Mouse (Mus musculus) lung, postnatal 0 days (tissue): Measurements from ENCODE around the gene Ccdc105. TPM values are rescaled to one million over a fixed set of nuclear protein-coding genes. Genes with fewer than 3 reads are reported as not detected.

Source experiments
- ATAC-seq: fragments of 200-750 bp; cut with Nextera tagmentation; 2 replicates; pipeline ENCODE4 v1.8.0; 2017; ENCODE audit warnings: moderate library complexity
- DNase-seq: peaks from one replicate; pipeline ENCODE4 v3.0.0-alpha.2; 2016; ENCODE audit warnings: low spot score
- H3K27ac ChIP-seq: fragments of 300-500 bp; sonication (generic); 2 replicates; pipeline ENCODE4 v1.5.1; 2014; ENCODE audit warnings: antibody characterized with exemption, mild to moderate bottlenecking, low read length, mixed read lengths
- H3K27me3 ChIP-seq: fragments of 300-500 bp; sonication (generic); replicated peaks from 2 replicates; pipeline ENCODE4 v1.6.1; 2014; ENCODE audit warnings: low read length, mixed read lengths; ENCODE audit not compliant: insufficient read depth
- H3K36me3 ChIP-seq: fragments of 300-500 bp; sonication (generic); 2 replicates; pipeline ENCODE4 v1.6.1; 2014; ENCODE audit warnings: low read length, mixed read lengths; ENCODE audit not compliant: insufficient read depth
- H3K4me1 ChIP-seq: fragments of 300-500 bp; sonication (generic); 2 replicates; pipeline ENCODE4 v1.6.1; 2014; ENCODE audit warnings: antibody characterized with exemption, low read depth, low read length, mixed read lengths; ENCODE audit not compliant: insufficient read depth
- H3K4me2 ChIP-seq: fragments of 300-500 bp; sonication (generic); replicated peaks from 2 replicates; pipeline ENCODE4 v1.6.1; 2014; ENCODE audit warnings: low read depth, mild to moderate bottlenecking, low read length, moderate library complexity, mixed read lengths
- H3K4me3 ChIP-seq: fragments of 300-500 bp; sonication (generic); 2 replicates; pipeline ENCODE4 v1.5.1; 2014; ENCODE audit warnings: low read depth, low read length
- H3K9ac ChIP-seq: fragments of 300-500 bp; sonication (generic); replicated peaks from 2 replicates; pipeline ENCODE4 v1.6.1; 2014; ENCODE audit warnings: low read depth, mild to moderate bottlenecking
- H3K9me3 ChIP-seq: fragments of 300-500 bp; sonication (generic); 2 replicates; pipeline ENCODE4 v1.6.1; 2016; ENCODE audit warnings: low read length, mixed read lengths
- CTCF ChIP-seq: IDR thresholded peaks from 2 replicates; pipeline ENCODE4 v1.5.1; 2016; ENCODE audit warnings: antibody characterized with exemption, mild to moderate bottlenecking
- EP300 ChIP-seq: IDR thresholded peaks from 2 replicates; pipeline ENCODE4 v1.6.1; 2016; ENCODE audit warnings: antibody characterized with exemption, mild to moderate bottlenecking, control low read depth
- WGBS: fragments of 180-500 bp; shearing (Covaris S2); extraction: QIAGEN DNeasy Blood & Tissue Kit; methylation state at CpG from one replicate; pipeline ENCODE4 v1.1.7; 2014; 5-methylcytosine and 5-hydroxymethylcytosine counted together
- polyA plus RNA-seq: library from polyadenylated mRNA; unstranded; fragments of >200 nt; fragmentation: Nextera tagmentation; extraction: Ambion mirVana; gene quantifications from 2 replicates; pipeline ENCODE4 v1.2.1, GENCODE M21; 2015

Ccdc105 gene
- polyA plus RNA-seq, 1 experiment from 2014 or later, result not detected

DNA sequence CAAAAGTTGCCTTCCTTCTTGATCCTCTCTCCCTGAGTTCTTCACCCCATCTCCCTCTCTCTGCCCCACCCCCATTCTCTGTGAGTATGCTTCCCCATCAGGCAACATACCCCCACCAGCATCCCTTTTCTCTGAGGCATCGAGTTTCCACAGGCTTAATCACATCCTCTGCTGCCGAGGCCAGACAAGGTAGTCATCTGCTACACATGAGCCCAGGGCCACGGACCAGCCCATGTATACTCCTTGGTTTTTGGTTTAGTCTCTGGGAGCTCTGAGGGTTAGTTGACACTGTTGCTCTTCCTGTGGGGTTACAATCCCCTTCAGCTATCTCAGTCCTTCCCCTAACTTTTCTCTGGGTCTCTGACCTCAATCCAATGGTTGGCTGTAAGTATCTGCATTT, 52.0 kb downstream of the Ccdc105 start:
- Histone ChIP-seq H3K27ac (no peak overlapping the region), H3K4me2 (no peak overlapping the region), H3K9me3 (no peaks in the 10 kb centered on the region), H3K36me3 (no peaks in the 10 kb centered on the region), H3K4me3 (no peak overlapping the region), H3K27me3 (no peaks in the 10 kb centered on the region), H3K9ac (no peak overlapping the region), H3K4me1 (no peaks in the 10 kb centered on the region)
- WGBS, result 56% methylated on average over 3 of the region's 3 CpGs
- DNase-seq, result no peak
- TF ChIP-seq EP300, result no peak
- TF ChIP-seq CTCF, result no peak
- ATAC-seq, result no peak

Other genes starting within 250 kb of the Ccdc105 start
- not detected in 2 replicates for gene Olfr1358, start 235.6 kb downstream of the Ccdc105 start, polyA plus RNA-seq
- gene Ilvbl, start 178.7 kb downstream of the Ccdc105 start, polyA plus RNA-seq, result 38.1 and 45.0 TPM in 2 replicates
- 16.1 and 17.4 TPM in 2 replicates for gene Syde1, start 161.1 kb downstream of the Ccdc105 start, polyA plus RNA-seq
- gene Olfr1357, start 135.0 kb downstream of the Ccdc105 start, polyA plus RNA-seq, result not detected in 2 replicates
- gene Casp14, start 34.8 kb downstream of the Ccdc105 start, polyA plus RNA-seq, result not detected in 2 replicates
- gene Slc1a6, start 27.4 kb upstream of the Ccdc105 start, polyA plus RNA-seq, result 0.36 and 0.41 TPM in 2 replicates
- not detected in 2 replicates for gene Olfr1356, start 99.1 kb upstream of the Ccdc105 start, polyA plus RNA-seq
- gene Olfr1355, start 122.5 kb upstream of the Ccdc105 start, polyA plus RNA-seq, result not detected in 2 replicates
- not detected in 2 replicates for gene Olfr1354, start 160.1 kb upstream of the Ccdc105 start, polyA plus RNA-seq
- not detected in 2 replicates for gene Olfr8, start 197.6 kb upstream of the Ccdc105 start, polyA plus RNA-seq
- gene Olfr1353, start 210.2 kb upstream of the Ccdc105 start, polyA plus RNA-seq, result not detected in 2 replicates
- not detected in 2 replicates for gene Olfr1352, start 228.0 kb upstream of the Ccdc105 start, polyA plus RNA-seq